Mouse (Mus musculus) small intestine, adult 2 months (tissue): ENCODE measurements around the gene Nrg3.

Experiments
- CTCF ChIP-seq: fragments of 200-500 bp; IDR thresholded peaks from 2 replicates; pipeline ENCODE4 v1.5.1; 2012; ENCODE audit warnings: low read depth, mild to moderate bottlenecking, control low read depth, inconsistent platforms, low read length, moderate library complexity, mixed read lengths; ENCODE audit not compliant: insufficient replicate concordance, insufficient read length; ENCODE audit errors: extremely low read depth
- POLR2A ChIP-seq: fragments of 200-500 bp; IDR thresholded peaks from 2 replicates; pipeline ENCODE4 v1.6.1; 2012; ENCODE audit warnings: low read depth, mild to moderate bottlenecking, control low read depth, inconsistent platforms, low read length, moderate library complexity

GRCm38 (mm10) chr14:38597735-38598134 lies 875.2 kb downstream of the Nrg3 start:
- TF ChIP-seq POLR2A (no peak), CTCF (no peak)
